Mouse (Mus musculus) frontal cortex, postnatal 36 days (tissue): ENCODE data around the gene Zfp273.
A peak's percentile ranks its signal among the peaks of the same experiment; 100 is the strongest.
"Not testable (repeated sequence)": the region's sequence is repeated elsewhere in the genome, so short reads cannot be mapped to it uniquely, and the experiment has no call there.

Source experiments
- DNase-seq, 2 experiments: peaks; one replicate each; pipeline ENCODE4 v3.0.0; 2022; ENCODE audit warnings: low spot score in 2 of 2

Zfp273 gene

DNA sequence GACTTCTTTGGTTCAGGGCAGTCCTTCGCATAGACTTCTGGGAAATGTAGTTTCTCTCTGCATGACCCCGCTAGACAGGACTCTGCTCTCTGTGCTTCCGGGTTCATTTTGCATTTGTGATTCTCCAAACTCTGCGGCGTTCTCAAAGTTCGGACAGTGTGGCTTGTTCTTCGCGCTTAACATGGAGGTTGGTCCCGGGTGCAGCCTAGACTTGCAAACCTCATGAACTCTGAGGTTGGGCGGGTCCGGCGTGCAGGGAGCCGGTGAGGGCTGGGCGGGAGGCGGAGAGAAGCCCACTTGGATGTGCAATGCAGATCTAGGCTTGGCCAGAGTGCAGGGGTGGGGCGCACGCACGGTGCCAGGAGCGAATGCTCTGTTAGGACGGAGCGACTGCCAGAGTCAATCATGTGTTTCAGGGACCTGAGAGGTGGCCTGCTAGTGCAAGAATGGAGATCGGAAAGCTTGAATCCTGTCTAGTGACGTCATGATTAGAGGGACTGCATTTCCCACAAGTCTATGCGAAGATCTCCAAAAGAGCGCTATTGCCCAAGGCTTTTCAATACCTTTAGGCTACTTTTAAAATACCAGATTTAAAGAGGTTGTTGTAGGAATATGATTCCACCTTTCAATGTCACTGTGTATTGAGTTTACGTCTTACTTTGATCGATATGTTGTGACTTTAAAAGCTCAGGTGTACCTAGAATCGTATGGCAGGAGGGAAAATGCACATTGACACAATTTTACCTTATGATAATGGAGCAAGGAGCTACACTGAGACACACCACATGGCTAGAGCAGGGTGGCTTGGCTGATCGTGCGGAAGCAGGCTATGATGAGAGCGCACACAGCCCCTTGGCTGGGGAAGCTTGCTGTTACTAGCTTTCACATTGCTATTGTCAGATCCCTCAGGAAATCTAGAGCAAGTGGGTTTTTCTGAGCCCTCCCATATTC lies at the start of gene Zfp273:
Gene Zfp273 (plus strand): TSS at position 31 of the 951 bp plus-strand sequence.
- DNase-seq: peak; percentile 77 to 78

DNA sequence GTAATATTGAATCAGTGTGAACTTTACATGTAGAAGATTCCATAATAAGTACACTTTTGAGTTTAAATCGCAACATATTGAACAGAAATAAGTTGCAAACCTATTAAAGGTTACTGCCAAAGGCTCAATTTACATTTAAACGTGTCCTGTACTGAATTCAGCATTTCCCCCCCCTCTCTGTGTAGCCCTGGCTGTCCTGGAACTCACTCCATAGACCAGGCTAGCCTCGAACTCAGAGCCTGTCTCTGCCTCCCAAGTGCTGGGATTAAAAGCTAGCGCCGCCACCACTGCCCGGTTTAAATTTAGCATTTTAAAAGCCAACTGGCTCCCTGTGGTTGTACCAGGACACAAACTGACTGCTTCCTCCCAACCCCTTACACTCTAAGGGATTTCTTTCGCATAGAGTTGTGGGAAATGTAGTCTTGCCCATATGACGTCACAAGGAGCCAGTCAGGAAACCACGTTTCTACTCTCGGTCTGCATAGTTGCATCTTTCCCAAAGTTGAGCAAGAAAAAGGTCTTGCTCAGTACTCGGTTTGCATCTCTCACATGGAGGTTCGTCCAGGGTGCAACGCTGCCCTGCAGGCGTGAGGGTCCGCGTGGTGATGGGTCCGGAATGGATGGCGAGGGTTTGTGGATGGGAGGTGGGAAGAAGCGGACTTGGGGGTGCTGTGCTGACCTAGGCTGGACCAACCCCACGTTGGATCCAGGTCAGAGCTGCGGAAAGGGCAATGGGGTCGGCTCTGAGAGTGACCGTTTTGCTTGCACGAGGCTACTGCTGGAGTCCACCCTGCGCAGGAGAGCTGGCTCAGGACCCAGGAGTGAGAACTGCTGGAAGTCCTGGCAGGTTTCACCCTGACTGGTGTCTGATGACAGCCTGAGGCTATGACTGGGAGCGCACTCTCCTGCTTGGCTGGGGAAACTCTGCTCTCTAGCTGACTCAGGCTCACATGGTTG lies 34.0 kb upstream of the Zfp273 start, which contains the start of gene Zfp493:
Gene Zfp493 (plus strand): TSS at position 429 of the 957 bp plus-strand sequence.
- DNase-seq: peak; percentile 58 to 84

DNA sequence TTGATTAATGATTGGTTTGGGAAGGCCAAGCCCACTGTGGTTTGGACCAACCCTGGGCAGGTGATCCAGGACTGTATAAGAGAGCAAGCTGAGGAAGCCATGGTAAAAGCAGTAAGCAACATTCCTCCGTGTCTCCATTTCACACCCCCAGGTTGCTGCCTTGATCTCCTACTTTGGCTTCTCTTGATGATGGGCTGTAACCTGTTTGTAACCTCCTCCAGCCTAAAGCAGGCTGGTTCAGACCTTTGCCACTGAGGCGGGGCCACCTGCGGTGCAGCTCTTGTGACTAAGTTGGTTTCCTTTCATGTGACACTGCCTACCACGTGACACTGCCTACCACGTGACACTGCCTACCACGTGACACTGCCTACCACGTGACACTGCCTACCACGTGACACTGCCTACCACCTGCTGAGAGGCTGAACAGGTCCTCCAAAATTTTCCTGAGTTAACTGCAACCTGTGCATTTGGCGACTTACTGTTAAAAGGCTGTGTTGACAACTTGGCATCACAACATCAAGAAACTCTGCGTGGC lies 21.6 kb upstream of the Zfp273 start:
- no peak for DNase-seq

DNA sequence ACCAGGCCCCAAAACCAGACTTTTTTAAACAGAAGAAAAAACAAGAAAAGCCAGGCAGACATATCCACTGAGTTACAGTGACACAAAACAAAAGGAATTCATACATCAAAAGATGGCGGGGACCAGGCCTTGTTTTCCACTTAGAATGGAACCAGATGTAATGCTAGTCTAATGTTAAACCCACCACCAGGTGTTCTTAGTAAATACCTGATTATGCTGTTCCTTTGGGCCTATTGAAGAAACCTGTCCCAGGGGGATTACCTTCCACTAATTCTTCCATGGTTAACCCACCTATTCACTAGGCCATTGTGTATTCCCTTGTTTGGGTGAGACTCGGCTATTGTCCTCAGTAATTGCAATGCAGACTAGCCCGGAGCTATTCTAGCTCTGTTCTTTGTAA lies 14.9 kb upstream of the Zfp273 start:
- DNase-seq: no peak

DNA sequence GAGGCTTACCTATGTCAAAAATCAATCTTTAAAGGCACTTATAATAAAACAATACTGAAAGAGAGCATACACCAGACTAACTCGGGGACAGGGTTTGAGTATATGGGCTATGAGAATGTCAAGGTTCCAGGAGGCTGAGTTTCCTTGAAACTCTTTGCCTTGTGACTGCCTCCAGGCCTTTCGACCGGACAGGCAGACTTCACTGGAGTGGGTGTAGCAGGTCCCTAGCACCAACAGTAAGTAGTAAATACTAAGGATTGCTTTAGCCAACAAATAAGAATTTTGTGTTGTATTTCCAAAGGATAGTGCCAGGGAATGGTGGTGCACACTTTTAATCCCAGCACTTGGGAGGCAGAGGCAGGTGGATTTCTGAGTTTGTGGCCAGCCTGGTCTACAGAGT lies 14.4 kb upstream of the Zfp273 start:
- DNase-seq: not testable (repeated sequence)

DNA sequence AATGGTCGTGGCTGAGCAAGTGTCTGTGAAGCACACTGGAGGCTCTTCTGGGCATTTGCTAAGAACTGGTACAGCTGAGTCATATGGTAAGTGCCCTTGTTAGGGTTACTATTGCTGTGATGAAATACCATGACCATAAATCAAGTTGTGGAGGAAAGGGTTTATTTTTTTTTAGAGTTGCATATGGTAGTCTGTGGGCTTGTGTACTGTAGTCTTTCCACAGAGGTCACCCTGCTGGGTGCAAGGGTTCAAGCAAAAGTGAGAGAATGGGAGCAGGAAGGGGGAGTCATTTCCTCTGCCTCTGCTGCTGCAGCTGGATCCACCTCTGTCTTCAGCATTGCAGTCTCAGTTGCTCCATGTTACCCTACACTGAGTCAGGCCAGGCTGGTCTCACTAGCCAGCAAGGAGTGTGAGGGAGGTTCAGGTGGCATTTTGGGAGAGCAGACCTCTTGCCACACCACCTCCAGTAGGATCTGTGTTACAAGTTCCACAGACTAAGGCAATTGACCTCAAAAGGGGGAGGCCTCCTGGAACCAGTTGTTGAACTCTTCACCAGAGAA lies 1.8 kb upstream of the Zfp273 start:
- DNase-seq: no peak

DNA sequence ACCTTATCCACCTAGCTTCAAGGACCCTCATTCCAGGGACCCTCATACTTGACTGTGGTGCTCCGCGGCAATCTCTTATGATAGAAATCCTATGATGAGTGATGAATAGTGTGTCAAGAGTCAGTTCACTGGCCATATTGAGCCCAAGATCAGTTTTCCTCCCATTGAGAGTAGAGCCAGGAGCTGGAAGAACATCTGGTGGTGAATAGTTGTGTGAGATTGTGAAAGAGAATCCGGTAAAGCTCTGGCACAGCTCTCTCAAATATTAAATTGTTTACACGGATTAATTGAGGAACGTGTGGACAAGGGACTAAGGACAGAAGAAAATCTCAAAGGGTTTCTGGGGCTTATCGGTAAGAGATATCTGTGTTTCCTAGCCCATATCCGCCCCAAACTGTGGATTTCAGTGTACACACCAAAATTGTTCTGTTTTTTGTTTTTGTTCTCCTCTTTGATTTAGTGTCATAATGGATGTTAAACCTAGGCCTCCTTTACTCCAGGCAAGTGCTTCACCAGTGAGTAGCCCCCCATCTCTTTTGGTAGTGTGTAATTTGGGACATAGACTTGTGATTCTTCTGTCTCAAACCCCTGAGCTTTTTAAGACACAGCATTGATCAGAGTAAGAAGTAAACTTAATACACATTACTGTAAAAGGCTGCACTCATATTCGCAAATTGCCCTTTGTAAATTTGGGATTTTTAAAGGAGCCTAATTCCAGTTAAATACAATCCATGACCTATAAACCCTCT lies 405 bp upstream of the Zfp273 start:
- no peak for DNase-seq

DNA sequence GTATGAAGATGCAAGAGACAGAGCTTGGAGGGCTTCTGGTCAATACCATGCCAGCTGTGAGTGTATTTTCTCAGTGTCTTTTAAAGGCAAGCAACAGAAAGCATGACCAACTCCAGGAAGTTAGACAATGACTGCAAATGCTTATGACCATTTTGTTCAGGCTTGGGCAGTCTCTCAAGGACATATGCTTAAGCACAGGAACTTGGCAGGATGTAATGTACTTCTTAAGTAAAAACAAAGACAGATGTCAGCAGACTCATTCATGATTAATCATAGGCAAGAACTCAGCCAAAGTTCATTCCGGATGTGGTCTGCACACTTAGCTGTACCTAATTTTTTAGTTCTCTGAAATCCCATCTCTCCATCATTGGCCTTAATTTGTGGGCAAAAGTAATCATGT lies 5.1 kb downstream of the Zfp273 start:
- DNase-seq: no peak

DNA sequence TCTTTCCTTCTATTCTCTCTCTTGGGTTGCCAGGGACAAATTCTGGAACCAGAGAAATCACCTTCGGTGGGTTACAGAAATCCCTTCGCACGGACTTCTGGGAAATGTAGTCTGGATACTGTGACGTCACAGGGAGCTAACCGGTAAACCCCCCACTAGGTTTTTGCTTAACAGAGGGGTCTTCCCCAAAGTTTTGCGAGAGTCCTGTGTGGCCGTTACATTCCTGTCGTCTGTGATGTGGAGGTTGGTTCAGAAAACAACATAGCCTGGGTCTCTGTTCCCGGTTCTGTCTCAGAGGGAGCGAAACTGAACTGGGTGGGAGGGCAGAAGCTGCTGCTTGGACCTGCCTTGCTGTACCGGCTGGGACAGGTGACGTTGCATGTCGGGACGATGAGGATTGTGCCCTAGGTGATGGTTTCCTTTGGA lies 17.4 kb downstream of the Zfp273 start, which contains the start of gene Gm10037:
Gene Gm10037 (plus strand): TSS at position 196 of the 426 bp plus-strand sequence.
- DNase-seq: peak; percentile 73 to 84

GRCm38 (mm10) chr13:67833137-67833536 lies 19.6 kb downstream of the Zfp273 start:
- DNase-seq: not testable (repeated sequence)

DNA sequence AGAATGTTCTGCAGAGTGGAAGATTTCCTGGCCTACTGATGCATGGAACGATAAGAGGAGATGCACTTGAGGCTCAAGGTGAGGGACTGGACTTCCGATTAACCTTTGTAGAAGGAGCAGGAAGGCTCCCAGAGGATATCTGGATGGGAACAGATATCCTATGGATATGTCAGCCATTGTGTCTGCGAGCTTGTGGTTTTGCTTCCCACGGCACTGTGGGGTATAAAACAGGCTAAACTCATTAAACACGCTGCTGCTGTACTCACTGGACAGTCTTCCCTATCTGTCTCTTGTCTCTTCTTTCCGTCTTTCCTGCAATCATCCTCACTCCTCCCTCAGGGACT lies 30.2 kb downstream of the Zfp273 start:
- DNase-seq: no peak

DNA sequence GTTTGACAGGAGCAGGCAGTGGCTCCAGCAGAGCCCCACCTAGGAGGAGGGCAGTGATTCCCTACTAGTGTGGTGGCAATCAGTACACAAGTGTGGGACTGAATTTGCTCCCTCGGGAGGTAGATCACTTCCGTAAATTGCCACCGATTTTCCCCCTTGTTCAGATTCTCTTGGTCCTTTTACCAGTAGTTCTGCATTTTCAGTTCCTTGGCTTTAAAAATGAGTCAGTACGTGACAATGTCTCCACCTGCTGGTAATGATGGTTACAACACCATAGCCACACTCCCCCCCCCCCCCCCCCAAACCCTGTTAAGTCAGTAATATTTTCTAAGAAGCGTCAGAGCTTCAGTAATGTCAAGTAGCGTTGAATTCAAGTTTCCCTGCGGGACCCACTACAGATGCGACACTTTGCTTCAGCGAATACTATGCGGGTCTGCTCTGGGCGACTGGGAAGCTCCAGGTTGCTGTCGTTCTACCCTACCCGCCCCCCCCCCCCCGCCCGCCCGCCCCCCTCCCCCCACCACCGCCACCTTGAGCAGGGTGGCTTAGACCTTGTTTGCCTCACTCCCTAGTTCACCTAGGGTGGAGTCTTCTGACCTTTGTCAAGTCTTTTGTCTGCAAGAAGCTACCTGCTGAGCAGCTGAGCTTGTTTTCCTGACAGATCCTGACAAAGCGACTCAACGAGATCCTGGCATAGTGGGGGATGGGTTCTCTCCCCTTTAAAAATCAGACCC lies 30.7 kb downstream of the Zfp273 start:
- DNase-seq: peak; percentile 42 to 54

DNA sequence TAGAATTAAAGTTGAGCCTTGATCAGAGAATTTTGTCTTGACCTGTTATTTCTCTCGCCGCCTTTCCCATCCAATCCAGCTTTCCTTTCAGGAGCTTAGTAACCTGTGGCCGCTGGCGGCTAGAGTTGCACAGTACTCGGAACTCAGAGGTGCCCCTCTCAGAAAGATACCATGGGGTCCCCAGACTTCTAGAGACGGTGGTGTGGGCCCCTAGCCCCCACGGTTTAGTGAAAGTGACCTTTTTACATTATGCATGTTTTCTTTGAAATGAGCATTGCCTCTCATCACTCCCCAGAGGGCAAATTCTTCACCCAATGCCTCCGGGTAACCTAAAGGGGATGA lies 31.3 kb downstream of the Zfp273 start:
- DNase-seq: peak; percentile 14 to 20

DNA sequence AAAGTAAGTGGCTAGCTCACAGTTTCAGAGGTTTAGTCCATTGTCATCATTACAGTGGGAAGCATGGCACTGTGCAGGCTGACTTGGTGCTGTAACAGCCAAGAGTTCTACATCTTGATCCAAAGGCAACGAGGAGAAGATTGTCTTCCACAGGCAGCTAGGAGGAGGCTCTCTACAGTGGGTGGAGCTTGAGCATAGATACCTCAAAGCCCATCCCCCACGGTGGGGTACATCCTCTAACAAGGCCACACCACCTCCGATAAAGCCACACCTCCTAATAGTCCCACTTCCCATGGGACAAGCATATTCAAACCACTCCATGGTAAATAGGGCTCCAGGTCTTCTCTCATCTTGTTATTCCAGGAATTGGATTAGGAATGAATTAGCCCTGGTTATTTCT lies 36.8 kb downstream of the Zfp273 start:
- DNase-seq: no peak

DNA sequence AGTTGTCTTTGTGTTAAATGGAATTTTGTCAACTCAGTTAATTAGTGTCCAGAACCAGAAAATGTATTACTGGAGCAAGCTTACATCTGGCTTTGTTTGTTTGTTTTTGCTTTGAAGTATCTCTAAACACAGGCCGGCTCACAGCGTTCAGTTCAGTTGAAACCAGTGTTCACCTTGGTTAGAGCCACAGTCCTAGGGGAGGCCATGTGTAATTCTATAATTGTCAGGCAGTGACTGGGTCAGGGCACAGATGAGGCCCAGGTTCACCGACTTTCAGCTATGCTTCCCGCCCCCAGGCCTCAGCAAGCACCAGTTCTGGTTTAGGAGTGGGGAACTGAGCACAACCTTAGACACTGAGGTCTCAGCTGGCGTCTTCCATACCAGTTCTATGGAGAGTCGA lies 39.6 kb downstream of the Zfp273 start:
- DNase-seq: no peak

- no peak for DNase-seq
Measured at GRCm38 (mm10) chr13:67853983-67854382, 40.4 kb downstream of the Zfp273 start.

DNA sequence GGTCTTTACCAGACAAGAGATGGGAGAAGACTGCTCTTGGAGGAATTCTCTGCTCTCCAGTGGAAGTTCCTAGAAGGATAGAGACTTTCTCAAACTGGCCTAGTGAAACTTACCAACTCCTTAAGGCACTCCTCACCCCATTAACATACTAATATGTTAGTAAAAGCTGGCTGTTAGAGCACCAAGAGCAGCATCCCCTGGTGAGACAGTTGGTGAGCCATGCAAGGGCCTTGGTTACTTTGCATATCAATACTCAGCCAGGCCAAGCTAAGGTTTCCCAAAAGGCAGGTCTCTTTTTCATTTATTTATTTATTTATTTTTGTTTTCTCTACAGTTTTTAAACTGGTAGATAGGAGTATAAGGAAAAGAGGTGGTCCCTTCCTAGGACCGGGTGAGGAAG lies 43.8 kb downstream of the Zfp273 start:
- no peak for DNase-seq

DNA sequence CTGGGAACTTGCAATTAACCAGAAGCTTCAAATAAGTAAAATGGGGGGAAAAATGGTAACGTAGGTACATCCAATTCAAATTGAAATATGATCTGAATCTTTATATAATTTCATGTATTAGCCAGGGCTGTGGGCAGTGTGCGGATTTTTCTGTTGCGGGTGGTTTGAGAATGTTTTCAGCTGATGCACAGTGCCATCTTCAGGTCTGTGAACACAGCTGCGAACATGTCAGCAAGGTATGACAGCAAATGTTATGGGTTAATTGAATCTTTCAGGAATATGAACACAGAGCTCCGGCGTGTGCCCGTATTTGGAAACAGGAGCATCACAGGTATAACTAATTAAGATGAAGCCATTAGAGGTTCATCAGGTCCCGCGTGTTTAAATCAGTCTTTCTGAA lies 49.0 kb downstream of the Zfp273 start:
- no peak for DNase-seq

DNA sequence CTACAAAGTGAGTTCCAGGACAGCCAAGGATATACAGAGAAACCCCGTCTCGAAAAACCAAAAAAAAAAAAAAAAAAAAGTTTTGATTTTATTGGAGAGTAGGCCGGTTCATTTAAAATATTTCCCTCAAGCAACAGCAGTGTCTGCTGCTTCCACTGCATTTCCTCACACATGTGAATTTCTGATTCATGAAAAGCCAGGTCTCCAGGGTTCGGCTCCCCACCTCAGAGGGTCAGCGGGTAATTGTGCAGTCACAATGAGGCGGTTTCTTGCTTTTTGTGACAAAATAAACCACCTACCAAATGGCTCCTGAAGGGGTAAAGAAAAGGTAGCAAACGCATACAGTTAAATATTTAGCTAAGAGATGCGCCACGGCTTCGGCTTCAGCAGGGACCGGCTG lies 49.5 kb downstream of the Zfp273 start, which contains the start of gene BC048507:
Gene BC048507 (plus strand): TSS at position 301 of the 400 bp plus-strand sequence.
- DNase-seq: no peak

- no peak for DNase-seq
Measured at GRCm38 (mm10) chr13:67864764-67865350, 51.3 kb downstream of the Zfp273 start.
